Mouse (Mus musculus) activated CD4-positive, CD25-positive, alpha-beta regulatory T cell, adult 4 months (primary cell): ENCODE data around the gene Pigr. TPM values are rescaled to one million over a fixed set of nuclear protein-coding genes. Genes with fewer than 3 reads are reported as not detected.

ENCODE experiments used
- ATAC-seq: one replicate; pipeline ENCODE4 v1.8.0; 2017
- polyA plus RNA-seq, 2 experiments: library from polyadenylated mRNA; unstranded; fragments of 100-300 nt; shearing (Covaris generic); gene quantifications; one replicate each; pipeline ENCODE4 v1.2.1; 2017

Pigr gene
- polyA plus RNA-seq, 2 experiments from 2014 or later: 0.19 TPM; not detected in 1

DNA sequence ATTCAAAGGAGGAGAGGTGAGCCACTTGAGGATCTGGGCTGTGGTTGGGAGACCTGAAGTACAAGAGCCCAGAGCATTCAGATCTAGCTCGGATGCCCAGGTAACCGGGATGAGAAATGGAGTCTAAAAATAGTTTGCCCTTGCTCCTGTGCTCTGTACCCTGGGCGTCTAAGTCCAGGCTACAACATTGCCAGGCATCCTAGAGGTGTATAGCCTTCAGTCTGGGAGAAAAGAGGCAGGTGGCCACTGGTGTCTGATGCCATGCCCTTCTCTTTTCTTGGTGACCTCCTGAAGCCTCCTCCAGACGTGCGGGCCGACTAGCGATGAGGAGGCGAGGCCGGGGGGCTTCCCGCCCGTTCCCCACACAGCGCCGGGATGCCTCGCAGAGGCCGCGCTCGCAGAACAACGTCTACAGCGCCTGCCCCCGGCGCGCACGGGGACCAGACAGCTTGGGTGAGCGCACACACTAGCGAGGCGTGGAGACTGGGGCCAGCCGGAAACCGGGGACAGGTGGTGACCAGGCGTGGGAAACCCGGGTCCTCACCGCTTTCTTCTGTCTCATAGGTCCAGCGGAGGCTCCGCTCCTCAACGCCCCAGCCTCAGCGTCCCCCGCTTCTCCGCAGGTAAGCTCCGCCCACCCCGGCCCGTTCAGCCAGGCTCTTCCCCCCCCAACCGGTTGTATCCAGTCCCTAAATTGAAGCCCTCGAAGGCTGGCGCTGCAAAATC is 51.6 kb downstream of the Pigr start:
- ATAC-seq: peak; percentile 50

DNA sequence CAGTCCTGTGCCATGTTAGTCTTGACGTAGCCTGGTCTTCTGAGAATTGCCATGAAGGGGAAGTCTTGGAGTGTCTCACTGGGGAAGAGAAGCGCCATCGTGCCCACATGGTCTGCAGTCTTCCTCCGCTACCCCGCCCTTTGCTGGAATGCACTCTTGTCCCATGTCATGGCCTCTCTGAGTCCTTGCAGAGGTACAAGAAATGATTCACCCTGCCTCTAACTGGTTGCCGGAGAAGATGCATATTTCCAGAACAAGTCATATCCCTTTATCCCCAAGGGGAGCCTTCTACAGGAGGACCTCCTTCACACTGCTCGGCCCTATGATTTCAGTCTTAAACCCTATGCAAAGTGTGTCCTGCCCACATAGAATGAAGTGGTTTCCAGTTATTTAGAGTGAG is 53.4 kb downstream of the Pigr start:
- ATAC-seq: no peak

GRCm38 (mm10) chr1:130883146-130883545 is 56.7 kb downstream of the Pigr start:
- no peak for ATAC-seq

DNA sequence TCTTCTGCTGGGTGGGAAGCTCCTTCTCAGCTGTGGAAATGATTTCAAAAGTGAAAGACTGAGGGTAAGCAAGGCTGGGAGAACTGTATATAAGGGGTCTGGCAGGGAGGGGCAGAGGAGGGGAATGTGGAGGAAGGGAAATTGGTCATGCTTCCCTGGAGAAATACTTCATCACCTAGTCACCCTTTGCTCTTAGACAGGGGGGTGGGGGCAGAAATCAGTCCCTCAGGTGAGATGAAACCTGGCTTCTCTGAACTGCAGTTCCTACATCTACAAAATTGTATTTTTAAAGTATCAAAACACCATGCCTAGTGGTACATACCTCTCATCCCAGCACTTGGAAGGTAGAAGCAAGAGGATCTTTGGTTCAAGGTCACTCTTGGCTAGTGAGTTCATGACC is 60.9 kb downstream of the Pigr start, which contains the start of gene Il24:
Gene Il24, minus strand, starts transcription at position 101 of the 400 bp plus-strand sequence.
- no peak for ATAC-seq

DNA sequence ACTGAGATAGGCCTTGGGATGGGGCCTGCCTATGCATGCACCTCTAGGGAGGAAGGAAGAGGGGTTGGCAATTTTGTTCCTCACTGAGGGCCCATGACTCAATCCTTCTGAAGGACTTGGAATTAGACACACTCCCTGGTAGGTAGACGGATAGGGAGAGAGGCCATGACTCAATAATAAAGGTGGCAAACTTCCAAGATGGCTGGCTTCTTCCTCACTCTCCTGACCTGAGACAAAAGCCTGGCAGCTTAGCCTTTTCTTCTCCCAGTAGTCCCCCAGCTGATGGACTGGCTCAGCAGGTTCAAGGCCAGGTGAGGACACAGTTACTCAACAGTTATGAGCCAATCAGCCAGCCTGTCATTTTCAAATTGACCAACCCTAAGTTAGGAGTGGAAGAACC is 66.0 kb downstream of the Pigr start:
- no peak for ATAC-seq

DNA sequence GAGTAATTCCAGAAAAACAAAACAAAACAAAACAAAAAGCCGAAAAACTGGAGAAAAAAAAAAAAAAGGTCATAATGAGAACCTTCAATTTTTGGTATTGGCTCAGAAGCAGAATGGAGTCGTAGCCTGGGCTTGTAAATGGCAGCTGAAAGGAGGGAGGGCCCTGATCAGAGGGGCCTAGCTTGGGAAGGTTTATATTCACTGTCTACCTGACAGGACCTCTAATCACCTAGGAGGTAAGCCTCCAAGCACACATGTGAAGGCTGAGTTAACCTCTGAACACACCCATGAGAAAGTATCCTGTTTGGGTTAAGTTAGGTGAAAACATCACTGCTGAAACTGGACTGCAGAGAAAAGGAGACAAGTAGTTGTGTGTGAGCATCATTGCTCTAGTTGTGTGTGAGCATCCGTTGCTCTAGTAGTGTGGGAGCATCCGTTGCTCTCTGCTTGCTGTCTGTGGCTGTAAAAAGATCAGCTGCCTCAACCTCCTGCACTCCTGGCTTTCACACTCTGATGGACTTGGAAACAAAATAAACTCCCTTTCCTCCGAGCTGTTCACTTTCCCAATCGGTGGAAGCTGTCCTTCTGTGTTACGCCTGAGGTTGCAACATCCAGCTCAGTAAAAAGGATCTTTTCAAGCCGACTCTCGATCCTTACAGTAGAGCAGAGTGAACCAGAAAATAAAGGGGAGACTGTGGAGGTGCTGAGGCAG is 67.0 kb downstream of the Pigr start:
- ATAC-seq: no peak

DNA sequence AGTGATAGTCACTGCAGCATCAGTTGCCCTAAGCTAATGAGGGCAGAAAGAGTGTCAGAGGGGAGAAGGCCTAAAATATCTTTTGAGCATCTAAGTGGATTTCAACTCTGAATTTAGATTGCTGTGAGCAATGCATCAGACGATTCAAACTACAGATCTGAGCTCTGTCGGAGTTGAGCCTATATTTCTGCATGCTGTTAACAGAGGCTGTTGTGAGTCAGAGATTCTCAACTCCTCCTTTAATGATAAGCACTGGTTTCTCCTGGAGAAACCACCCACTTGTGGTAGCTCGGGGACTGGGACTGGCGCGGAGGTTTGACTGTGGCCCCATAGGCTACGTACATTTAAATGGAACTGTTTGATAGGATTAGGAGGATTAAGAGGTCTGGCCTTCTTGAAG is 68.0 kb downstream of the Pigr start:
- ATAC-seq: no peak

Other genes with a start within 250 kb of the Pigr start
- not detected for gene Zp3r, start 197.1 kb upstream of the Pigr start, polyA plus RNA-seq
- gene C4bp, start 165.1 kb upstream of the Pigr start, polyA plus RNA-seq: not detected
- gene Gm29427, start 110.9 kb upstream of the Pigr start, polyA plus RNA-seq: not detected
- 10 to 100 TPM; 19.3 to 20.3 TPM for gene Yod1, start 109.4 kb upstream of the Pigr start, polyA plus RNA-seq
- 1 to 10 TPM; 2.7 to 3.9 TPM for gene Pfkfb2, start 97.4 kb upstream of the Pigr start, polyA plus RNA-seq
- under 1 TPM; 0.25 to 0.34 TPM for gene AA986860, start 94.7 kb upstream of the Pigr start, polyA plus RNA-seq
- not detected for gene Fcamr, start 25.8 kb upstream of the Pigr start, polyA plus RNA-seq
- 1 to 10 TPM in 1 of 2 experiments, under 1 TPM in 1; 0.56 to 6.0 TPM for gene Fcmr, start 39.0 kb downstream of the Pigr start, polyA plus RNA-seq
- gene Il24, start 60.8 kb downstream of the Pigr start, polyA plus RNA-seq: not detected
- gene Il20, start 84.8 kb downstream of the Pigr start, polyA plus RNA-seq: not detected
- gene Il19, start 113.4 kb downstream of the Pigr start, polyA plus RNA-seq: not detected
- 10 to 100 TPM; 10.6 to 13.8 TPM for gene Il10, start 193.2 kb downstream of the Pigr start, polyA plus RNA-seq